Mouse (Mus musculus) embryonic stem cell, embryonic (primary cell): ENCODE results near the gene Gnb1l.

Experiments used
- CTCF ChIA-PET, 4 experiments: fragments of 300-600 bp in 2 of 4; fragments of 350-600 bp in 2 of 4; sonication (Branson Sonifier 250); formaldehyde crosslinking; loops; one replicate each; lab custom pipeline; 2022; ENCODE audit warnings: inconsistent platforms in 2 of 4; lab: Charles Lee
- POLR2A ChIA-PET, 4 experiments: fragments of 300-600 bp in 2 of 4; fragments of 350-600 bp in 2 of 4; sonication (Branson Sonifier 250); formaldehyde crosslinking; loops; one replicate each; lab custom pipeline; 2022; ENCODE audit warnings: antibody characterized with exemption in 4 of 4, inconsistent platforms in 1 of 4; lab: Charles Lee

The Gnb1l gene

GRCm38 (mm10) chr16:18498558-18498990 lies at the start of gene Gnb1l, which contains the start of gene Rtl10:
TSS of gene Gnb1l (plus strand) at chr16:18498713.
TSS of gene Rtl10 (plus strand) at chr16:18498901.
- POLR2A ChIA-PET = interaction anchor here (0.6 to 4.0 kb wide), 17 partner anchors 13 to 309 kb away, joined by 3 to 31 read pairs (median 5); partner anchors contain the start of gene Cldn5 (in 1 of the 4)
- CTCF ChIA-PET = interaction anchor here in 2 of 4 experiments (0.9 to 2.2 kb wide), 2 partner anchors 55 kb away, joined by 3 to 7 read pairs; no protein-coding TSS in a partner anchor

GRCm38 (mm10) chr16:18449005-18449404 lies 49.5 kb upstream of the Gnb1l start:
- POLR2A ChIA-PET = interaction anchor here in 2 of 4 experiments (1.4 to 2.4 kb wide), 2 partner anchors 23 to 36 kb away, joined by 4 to 7 read pairs; no protein-coding TSS in a partner anchor
- CTCF ChIA-PET = interaction anchor here in 1 of 4 experiments (0.6 to 0.8 kb wide), 2 partner anchors 9 to 168 kb away, joined by 3 read pairs; no protein-coding TSS in a partner anchor

GRCm38 (mm10) chr16:18451486-18452181 lies 46.9 kb upstream of the Gnb1l start:
- POLR2A ChIA-PET = interaction anchor here in 2 of 4 experiments (1.1 to 1.8 kb wide), 3 partner anchors 9 to 139 kb away, joined by 3 to 7 read pairs (median 4); partner anchors contain the start of gene Tbx1 (in 1 of the 2)

GRCm38 (mm10) chr16:18452361-18452862 lies 46.1 kb upstream of the Gnb1l start:
- POLR2A ChIA-PET = interaction anchor here in 2 of 4 experiments (1.4 to 1.6 kb wide), 2 partner anchors 8 to 20 kb away, joined by 3 to 4 read pairs; no protein-coding TSS in a partner anchor

More at GRCm38 (mm10) chr16:18451486-18452181, 46.9 kb upstream of the Gnb1l start:
- CTCF ChIA-PET = interaction anchor here in 2 of 4 experiments (0.7 to 5.1 kb wide), 5 partner anchors 8 to 430 kb away, joined by 3 to 31 read pairs (median 5); no protein-coding TSS in a partner anchor

GRCm38 (mm10) chr16:18453846-18454245 lies 44.7 kb upstream of the Gnb1l start:
- POLR2A ChIA-PET = interaction anchor here in 2 of 4 experiments (1.0 to 1.6 kb wide), 4 partner anchors 8 to 38 kb away, joined by 3 to 4 read pairs (median 3); no protein-coding TSS in a partner anchor

More at GRCm38 (mm10) chr16:18452361-18452862, 46.1 kb upstream of the Gnb1l start:
- CTCF ChIA-PET = interaction anchor here in 2 of 4 experiments (0.8 to 5.1 kb wide), 3 partner anchors 8 to 33 kb away, joined by 3 to 31 read pairs (median 6); no protein-coding TSS in a partner anchor

GRCm38 (mm10) chr16:18455407-18455806 lies 43.1 kb upstream of the Gnb1l start:
- POLR2A ChIA-PET = interaction anchor here in 1 of 4 experiments (0.6 to 0.8 kb wide), 2 partner anchors 31 to 569 kb away, joined by 3 read pairs; no protein-coding TSS in a partner anchor
- CTCF ChIA-PET = interaction anchor here (0.6 to 5.1 kb wide), 8 partner anchors 11 to 140 kb away, joined by 3 to 31 read pairs (median 3); partner anchors contain the start of gene Tbx1 (in 1 of the 4)

More at GRCm38 (mm10) chr16:18453846-18454245, 44.7 kb upstream of the Gnb1l start:
- CTCF ChIA-PET = interaction anchor here in 3 of 4 experiments (0.6 to 5.1 kb wide), 4 partner anchors 10 to 55 kb away, joined by 3 to 31 read pairs (median 13); no protein-coding TSS in a partner anchor

GRCm38 (mm10) chr16:18458661-18459060 lies 39.9 kb upstream of the Gnb1l start:
- ChIA-PET CTCF (interaction anchor here in 3 of 4 experiments (0.6 to 2.0 kb wide), 4 partner anchors 11 to 220 kb away, joined by 3 to 10 read pairs (median 5); partner anchors contain the start of genes Comt (in 1 of the 3) and Txnrd2 (in 1 of the 3)), POLR2A (interaction anchor here in 3 of 4 experiments (0.5 to 3.2 kb wide), 5 partner anchors 13 to 157 kb away, joined by 3 to 23 read pairs (median 3); no protein-coding TSS in a partner anchor)

- CTCF ChIA-PET = interaction anchor here in 3 of 4 experiments (0.5 to 3.4 kb wide), 9 partner anchors 10 to 249 kb away, joined by 3 to 16 read pairs (median 5); partner anchors contain the start of genes Comt (in 1 of the 3) and Txnrd2 (in 1 of the 3)
- POLR2A ChIA-PET = interaction anchor here (0.5 to 6.0 kb wide), 16 partner anchors 9 to 318 kb away, joined by 3 to 42 read pairs (median 4); no protein-coding TSS in a partner anchor
Measured at GRCm38 (mm10) chr16:18459335-18459954, 39.1 kb upstream of the Gnb1l start.

GRCm38 (mm10) chr16:18459955-18460370 lies 38.5 kb upstream of the Gnb1l start:
- CTCF ChIA-PET = interaction anchor here in 3 of 4 experiments (0.5 to 3.4 kb wide), 8 partner anchors 11 to 249 kb away, joined by 3 to 16 read pairs (median 6); partner anchors contain the start of genes Comt (in 1 of the 3) and Txnrd2 (in 1 of the 3)
- POLR2A ChIA-PET = interaction anchor here (0.6 to 6.0 kb wide), 23 partner anchors 9 to 317 kb away, joined by 3 to 42 read pairs (median 4); partner anchors contain the start of genes Gnb1l (in 1 of the 4) and Rtl10 (in 1 of the 4)

GRCm38 (mm10) chr16:18460826-18461225 lies 37.7 kb upstream of the Gnb1l start:
- ChIA-PET POLR2A (interaction anchor here (0.9 to 6.0 kb wide), 24 partner anchors 10 to 316 kb away, joined by 3 to 42 read pairs (median 4); partner anchors contain the start of genes Gnb1l (in 1 of the 4) and Rtl10 (in 1 of the 4)), CTCF (interaction anchor here (0.9 to 3.4 kb wide), 8 partner anchors 10 to 70 kb away, joined by 3 to 16 read pairs (median 4); no protein-coding TSS in a partner anchor)

- ChIA-PET CTCF (interaction anchor here in 3 of 4 experiments (0.7 to 3.4 kb wide), 6 partner anchors 9 to 156 kb away, joined by 3 to 16 read pairs (median 4); no protein-coding TSS in a partner anchor), POLR2A (interaction anchor here in 3 of 4 experiments (0.6 to 6.0 kb wide), 16 partner anchors 8 to 140 kb away, joined by 3 to 42 read pairs (median 4); partner anchors contain the start of genes Gnb1l (in 1 of the 3) and Rtl10 (in 1 of the 3))
Measured at GRCm38 (mm10) chr16:18462031-18462430, 36.5 kb upstream of the Gnb1l start.

- POLR2A ChIA-PET = interaction anchor here in 3 of 4 experiments (0.6 to 6.0 kb wide), 14 partner anchors 9 to 141 kb away, joined by 3 to 42 read pairs (median 4); partner anchors contain the start of genes Gnb1l (in 1 of the 3), Rtl10 (in 1 of the 3) and Txnrd2 (in 1 of the 3)
- CTCF ChIA-PET = interaction anchor here (0.5 to 3.4 kb wide), 10 partner anchors 9 to 387 kb away, joined by 3 to 16 read pairs (median 3); no protein-coding TSS in a partner anchor
Measured at GRCm38 (mm10) chr16:18462598-18462997, 35.9 kb upstream of the Gnb1l start.

GRCm38 (mm10) chr16:18464271-18464670 lies 34.2 kb upstream of the Gnb1l start:
- CTCF ChIA-PET = interaction anchor here in 2 of 4 experiments (0.6 to 2.2 kb wide), 2 partner anchors 21 to 57 kb away, joined by 3 to 8 read pairs; no protein-coding TSS in a partner anchor
- POLR2A ChIA-PET = interaction anchor here in 2 of 4 experiments (0.5 to 6.0 kb wide), 7 partner anchors 7 to 828 kb away, joined by 3 to 42 read pairs (median 4); no protein-coding TSS in a partner anchor

GRCm38 (mm10) chr16:18470829-18471228 lies 27.7 kb upstream of the Gnb1l start:
- ChIA-PET POLR2A (interaction anchor here in 2 of 4 experiments (0.7 to 4.7 kb wide), 16 partner anchors 8 to 147 kb away, joined by 3 to 43 read pairs (median 6); partner anchors contain the start of gene Gnb1l (in 1 of the 2)), CTCF (interaction anchor here (0.8 to 3.8 kb wide), 32 partner anchors 8 to 225 kb away, joined by 3 to 27 read pairs (median 4); no protein-coding TSS in a partner anchor)

GRCm38 (mm10) chr16:18471381-18471955 lies 27.0 kb upstream of the Gnb1l start:
- POLR2A ChIA-PET = interaction anchor here in 3 of 4 experiments (0.6 to 4.7 kb wide), 30 partner anchors 8 to 407 kb away, joined by 3 to 43 read pairs (median 4); partner anchors contain the start of genes Cldn5 (in 1 of the 3), Gnb1l (in 1 of the 3), Hira (in 1 of the 3) and Mrpl40 (in 1 of the 3)
- CTCF ChIA-PET = interaction anchor here (0.6 to 3.8 kb wide), 35 partner anchors 8 to 225 kb away, joined by 3 to 27 read pairs (median 4); no protein-coding TSS in a partner anchor
